Mouse (Mus musculus) midbrain, postnatal 0 days (tissue): ENCODE measurements around the gene Irf5. TPM values are rescaled to one million over a fixed set of nuclear protein-coding genes. Genes with fewer than 3 reads are reported as not detected.

Experiments used
- ATAC-seq: fragments of 200-750 bp; cut with Nextera tagmentation; 2 replicates; pipeline ENCODE4 v1.8.0; 2017; ENCODE audit warnings: moderate number of reproducible peaks, mild to moderate bottlenecking, moderate TSS enrichment, moderate library complexity; ENCODE audit not compliant: low FRiP score
- DNase-seq: peaks from one replicate; pipeline ENCODE4 v3.0.0-alpha.2; 2015; ENCODE audit warnings: low spot score
- H3K27ac ChIP-seq: fragments of 300-500 bp; sonication (generic); 2 replicates; pipeline ENCODE4 v1.5.1; 2014; ENCODE audit warnings: low read depth, mild to moderate bottlenecking, low read length, mixed read lengths
- H3K27me3 ChIP-seq: fragments of 300-500 bp; sonication (generic); 2 replicates; pipeline ENCODE4 v1.6.1; 2014; ENCODE audit warnings: low read length, control low read depth, mixed read lengths; ENCODE audit not compliant: insufficient read depth
- H3K36me3 ChIP-seq: fragments of 300-500 bp; sonication (generic); 2 replicates; pipeline ENCODE4 v1.6.1; 2014; ENCODE audit warnings: low read length, control low read depth, mixed read lengths; ENCODE audit not compliant: insufficient read depth
- H3K4me1 ChIP-seq: fragments of 300-500 bp; sonication (generic); 2 replicates; pipeline ENCODE4 v1.6.1; 2014; ENCODE audit warnings: mild to moderate bottlenecking, control low read depth, antibody characterized with exemption, low read length, mixed read lengths; ENCODE audit not compliant: insufficient read depth
- H3K4me2 ChIP-seq: fragments of 300-500 bp; sonication (generic); 2 replicates; pipeline ENCODE4 v1.6.1; 2014; ENCODE audit warnings: low read depth, mild to moderate bottlenecking, low read length, mixed read lengths; ENCODE audit not compliant: poor library complexity, severe bottlenecking
- H3K4me3 ChIP-seq: fragments of 300-500 bp; sonication (generic); 2 replicates; pipeline ENCODE4 v1.5.1; 2014; ENCODE audit warnings: low read depth, mild to moderate bottlenecking, low read length, moderate library complexity
- H3K9ac ChIP-seq: fragments of 300-500 bp; sonication (generic); replicated peaks from 2 replicates; pipeline ENCODE4 v1.6.1; 2014; ENCODE audit warnings: mild to moderate bottlenecking, low read length, moderate library complexity, mixed read lengths; ENCODE audit not compliant: poor library complexity, severe bottlenecking
- H3K9me3 ChIP-seq: fragments of 300-500 bp; sonication (generic); 2 replicates; pipeline ENCODE4 v1.6.1; 2016; ENCODE audit warnings: low read length, control low read depth
- CTCF ChIP-seq: IDR thresholded peaks from 2 replicates; pipeline ENCODE4 v1.5.1; 2016; ENCODE audit warnings: antibody characterized with exemption, mild to moderate bottlenecking
- WGBS: fragments of 180-500 bp; shearing (Covaris S2); extraction: QIAGEN DNeasy Blood & Tissue Kit; methylation state at CpG from one replicate; pipeline ENCODE4 v1.1.7; 2014; 5-methylcytosine and 5-hydroxymethylcytosine counted together
- polyA plus RNA-seq: library from polyadenylated mRNA; unstranded; fragments of >200 nt; fragmentation: Nextera tagmentation; extraction: Ambion mirVana; gene quantifications from 2 replicates; pipeline ENCODE4 v1.2.1, GENCODE M21; 2015
- total RNA-seq: library from RNA; depleted of rRNA; stranded (reverse); fragments of >200 nt; gene quantifications from 2 replicates; pipeline ENCODE4 v1.2.3, GENCODE M21; 2014

Gene Irf5
- total and polyA plus RNA-seq, 2 experiments from 2014 or later: 1.7 to 3.2 TPM

DNA sequence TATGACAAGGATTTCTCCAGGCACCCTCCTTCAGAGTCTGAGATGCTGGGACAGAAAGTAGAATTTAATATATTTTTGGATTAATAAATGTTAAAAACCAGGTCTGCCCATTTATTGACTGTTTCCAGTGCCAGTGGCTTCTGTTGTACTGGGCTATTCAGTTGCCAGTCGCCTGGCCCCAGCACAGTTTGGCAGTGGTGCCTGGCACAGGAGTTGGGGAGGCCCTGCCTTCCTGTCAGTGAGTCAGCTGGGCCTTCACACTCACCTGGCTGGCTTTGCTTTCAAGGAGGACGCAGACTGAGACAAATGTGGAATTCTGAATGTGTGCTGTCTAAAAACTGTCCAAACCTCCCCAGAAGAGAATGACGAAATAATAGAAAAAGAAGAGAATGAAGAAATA is 10.8 kb downstream of the Irf5 start:
- no peaks in the 10 kb centered on the region for H3K9me3 ChIP-seq
- TF ChIP-seq CTCF: no peak
- H3K4me2 ChIP-seq: no peak overlapping the region
- no peak overlapping the region for H3K4me3 ChIP-seq
- peaks cover 14% of the 10 kb centered on the region for H3K36me3 ChIP-seq
- WGBS: 83% methylated on average over 3 of the region's 3 CpGs
- DNase-seq: no peak
- 0 out of 2 replicates have a peak, but pooled peaks cover 3% of the 10 kb centered on the region for H3K4me1 ChIP-seq
- ATAC-seq: no peak
- no peak overlapping the region for H3K27ac ChIP-seq
- H3K27me3 ChIP-seq: no peaks in the 10 kb centered on the region
- no peak overlapping the region for H3K9ac ChIP-seq

DNA sequence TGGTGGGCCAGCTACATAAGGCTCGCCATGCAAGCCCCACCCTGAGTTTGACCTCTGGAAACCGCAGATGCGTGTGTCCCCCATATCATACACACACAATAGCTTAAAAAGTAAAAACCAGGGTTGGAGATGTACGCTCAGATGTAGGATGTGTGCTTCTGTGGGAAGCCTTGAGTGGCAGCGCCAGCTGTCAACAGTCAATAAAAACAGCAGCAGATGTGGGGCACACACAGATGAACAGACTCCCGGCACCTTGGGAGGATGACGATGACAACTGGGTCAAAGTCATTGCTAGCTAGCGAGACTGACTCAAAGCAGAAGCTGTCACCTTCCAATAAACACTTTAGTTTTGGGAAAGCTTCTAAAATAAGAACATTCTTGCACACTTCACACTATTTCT is 13.1 kb downstream of the Irf5 start:
- Histone ChIP-seq H3K4me1 (0 out of 2 replicates have a peak, but pooled peaks cover 3% of the 10 kb centered on the region), H3K27me3 (no peaks in the 10 kb centered on the region), H3K36me3 (peaks cover 34% of the 10 kb centered on the region), H3K27ac (no peak overlapping the region), H3K4me3 (no peak overlapping the region), H3K9ac (no peak overlapping the region), H3K9me3 (no peaks in the 10 kb centered on the region), H3K4me2 (no peak overlapping the region)
- 92% methylated on average over 8 of the region's 8 CpGs for WGBS
- ATAC-seq (no peak), DNase-seq (no peak)
- no peak for TF ChIP-seq CTCF

DNA sequence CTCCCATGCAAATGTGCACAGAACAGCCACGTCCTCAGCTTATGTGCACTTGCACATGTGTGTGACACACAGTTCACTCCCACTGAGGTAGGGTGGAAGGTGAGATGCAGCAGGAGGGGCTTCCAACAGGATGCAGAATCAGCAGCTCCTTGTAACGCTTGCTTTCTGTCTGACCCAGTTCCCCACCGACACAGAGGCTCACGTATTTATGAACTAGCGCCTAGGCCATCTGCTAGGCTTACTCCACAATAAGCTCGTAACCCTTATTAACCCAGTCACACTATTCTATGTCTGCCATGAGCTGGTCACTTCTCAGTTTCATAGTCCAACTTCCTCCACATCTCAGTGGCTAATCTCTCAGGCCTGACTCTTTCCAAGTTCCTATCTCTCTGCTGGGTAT is 13.8 kb downstream of the Irf5 start:
- no peak overlapping the region for H3K9ac ChIP-seq
- H3K27me3 ChIP-seq: no peaks in the 10 kb centered on the region
- TF ChIP-seq CTCF: no peak
- no peak overlapping the region for H3K4me2 ChIP-seq
- H3K36me3 ChIP-seq: peaks cover 36% of the 10 kb centered on the region
- H3K27ac ChIP-seq: no peak overlapping the region
- 0 out of 2 replicates have a peak, but pooled peaks cover 3% of the 10 kb centered on the region for H3K4me1 ChIP-seq
- no peak overlapping the region for H3K4me3 ChIP-seq
- DNase-seq (no peak), ATAC-seq (no peak)
- 82% methylated on average over 6 of the region's 6 CpGs for WGBS
- H3K9me3 ChIP-seq: no peaks in the 10 kb centered on the region

DNA sequence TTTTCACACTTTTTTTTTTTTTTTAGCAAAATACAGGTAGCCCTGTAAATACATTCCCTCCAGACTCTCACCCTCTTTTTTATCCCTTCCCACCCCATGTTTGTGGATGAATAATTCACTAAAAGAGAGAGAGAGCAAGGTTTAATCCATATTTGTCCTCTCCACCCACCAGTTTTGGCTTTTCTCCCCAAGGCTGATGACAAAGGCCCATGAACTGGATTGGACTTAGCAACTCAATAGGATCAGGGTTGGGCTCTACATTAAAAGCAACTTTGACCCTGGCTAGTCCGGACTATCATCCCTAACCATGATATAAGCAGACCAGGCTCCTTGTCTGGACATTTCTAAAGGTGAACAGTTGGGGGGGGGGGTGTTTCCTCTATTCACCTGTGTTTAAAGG is 14.5 kb downstream of the Irf5 start:
- peaks cover 43% of the 10 kb centered on the region for H3K36me3 ChIP-seq

DNA sequence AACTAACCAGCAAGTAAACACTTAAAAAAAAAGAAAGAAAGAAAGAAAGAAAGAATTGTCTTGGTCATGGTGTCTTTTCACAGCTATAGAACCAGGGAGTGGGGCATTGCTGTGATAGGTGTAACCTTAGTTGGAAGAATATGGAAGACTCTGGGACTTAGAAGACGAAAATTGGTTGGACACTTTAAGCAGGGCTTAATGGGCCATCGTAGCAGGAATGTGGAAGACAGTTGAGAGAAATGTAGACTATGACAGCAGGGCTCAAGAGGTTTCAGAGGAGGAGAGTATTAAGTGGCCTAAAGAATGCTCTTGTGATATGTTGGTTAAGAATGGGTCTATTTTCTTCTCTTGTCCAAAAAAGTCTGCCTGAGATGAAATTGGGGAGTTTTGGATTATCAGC is 19.2 kb downstream of the Irf5 start:
- 96% methylated on average over 2 of the region's 2 CpGs for WGBS
- no peak for ATAC-seq
- no peak overlapping the region for H3K9ac ChIP-seq
- H3K27me3 ChIP-seq: no peaks in the 10 kb centered on the region
- H3K4me3 ChIP-seq: no peak overlapping the region
- H3K27ac ChIP-seq: no peak overlapping the region
- peaks cover 53% of the 10 kb centered on the region for H3K36me3 ChIP-seq
- no peak for DNase-seq
- TF ChIP-seq CTCF: no peak
- H3K4me1 ChIP-seq: no peaks in the 10 kb centered on the region
- no peak overlapping the region for H3K4me2 ChIP-seq
- no peaks in the 10 kb centered on the region for H3K9me3 ChIP-seq

More for the DNA sequence above, 14.5 kb downstream of the Irf5 start:
- 89% methylated on average over 1 of the region's 1 CpGs for WGBS
- Histone ChIP-seq H3K4me1 (0 out of 2 replicates have a peak, but pooled peaks cover 1% of the 10 kb centered on the region), H3K27ac (no peak overlapping the region), H3K27me3 (no peaks in the 10 kb centered on the region), H3K4me2 (no peak overlapping the region), H3K9me3 (no peaks in the 10 kb centered on the region), H3K4me3 (no peak overlapping the region), H3K9ac (no peak overlapping the region)
- DNase-seq (no peak), ATAC-seq (no peak)
- no peak for TF ChIP-seq CTCF

DNA sequence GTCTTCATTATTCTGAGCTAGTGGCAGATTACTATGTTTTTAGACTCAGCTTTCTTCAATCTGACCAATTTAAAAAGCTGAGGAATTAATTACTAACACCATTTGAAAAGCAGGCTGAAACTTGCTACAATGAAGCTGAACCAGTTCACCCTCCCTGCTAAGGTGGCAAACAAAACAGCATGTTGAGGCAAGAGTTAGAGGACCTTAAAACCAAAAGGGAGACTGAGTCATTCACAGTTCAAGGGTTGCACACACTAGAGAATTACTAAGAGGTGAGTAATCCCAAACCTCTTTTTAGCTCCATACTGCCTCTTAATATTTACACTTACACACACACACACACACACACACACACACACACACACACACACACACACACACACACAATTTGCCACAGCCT is 21.2 kb downstream of the Irf5 start:
- Histone ChIP-seq H3K4me1 (no peaks in the 10 kb centered on the region), H3K9ac (no peak overlapping the region), H3K36me3 (peaks cover 59% of the 10 kb centered on the region), H3K4me3 (no peak overlapping the region), H3K27ac (no peak overlapping the region), H3K4me2 (no peak overlapping the region), H3K9me3 (no peaks in the 10 kb centered on the region), H3K27me3 (no peaks in the 10 kb centered on the region)
- no peak for ATAC-seq
- no peak for TF ChIP-seq CTCF
- no peak for DNase-seq
